Mouse (Mus musculus) heart, adult 18-20 months (tissue): Measurements from ENCODE around the gene Pdlim5. TPM values are rescaled to one million over a fixed set of nuclear protein-coding genes. Genes with fewer than 3 reads are reported as not detected.

Experiments used
- total RNA-seq, 2 experiments: library from RNA; stranded (reverse); gene quantifications; 2 replicates each; pipeline ENCODE4 v1.2.3; 2021

The Pdlim5 gene
- total RNA-seq, 2 experiments from 2014 or later, result 614 to 711 TPM

Other genes with a start within 250 kb of the Pdlim5 start
- under 1 TPM; 0.15 TPM for gene Bmpr1b, start 226.3 kb downstream of the Pdlim5 start, total RNA-seq
- 10 to 100 TPM in 1 of 2 experiments, 1 to 10 TPM in 1; 7.0 to 15.6 TPM for gene Gbp5, start 98.3 kb upstream of the Pdlim5 start, total RNA-seq
- gene Gbp7, start 134.6 kb upstream of the Pdlim5 start, total RNA-seq, result 10 to 100 TPM in 1 of 2 experiments, 1 to 10 TPM in 1; 8.5 to 31.7 TPM
- gene Gbp3, start 164.3 kb upstream of the Pdlim5 start, total RNA-seq, result 10 to 100 TPM; 10.4 to 26.1 TPM
- gene Gbp2b, start 199.2 kb upstream of the Pdlim5 start, total RNA-seq, result under 1 TPM; 0.27 to 0.41 TPM
- gene Gbp2, start 224.9 kb upstream of the Pdlim5 start, total RNA-seq, result 10 to 100 TPM; 11.5 to 24.6 TPM